14 mouse cellular contexts compared by ENCODE assay signal in the genomic region with DNA sequence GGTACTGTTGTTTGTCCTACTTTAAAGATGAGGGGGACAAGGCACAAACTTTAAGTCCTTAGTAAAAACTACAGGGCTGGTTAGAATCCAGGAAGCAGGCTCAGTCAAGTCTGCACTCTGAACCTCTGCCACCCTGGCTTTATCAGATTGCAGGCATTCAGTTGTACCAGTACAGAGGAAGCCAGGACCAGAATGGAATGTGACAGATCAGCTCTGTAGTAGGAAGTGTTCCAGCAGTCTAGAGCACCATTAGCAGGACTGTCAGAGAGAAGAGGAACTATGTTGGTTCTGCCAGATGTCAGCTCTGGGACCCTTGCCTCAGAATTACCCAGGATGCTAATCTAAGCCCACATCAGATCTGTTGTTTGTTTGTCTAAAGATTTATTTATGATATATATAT. TPM values are rescaled to one million over a fixed set of nuclear protein-coding genes. Genes with fewer than 3 reads are reported as not detected.
DNase-seq lines count a peak whose midpoint lies in the region; ATAC-seq and TF ChIP-seq lines count a peak whose summit lies in the region.
"Had no signal": no experiment of that assay in that cellular context is flagged by ENCODE, and none has a peak within 500 bp of the region (broad histone marks: within the 10 kb centered on the region; RNA-seq: fewer than 3 reads in every experiment).

No protein-coding gene starts in this region.

- no peak overlapping the region for H3K9ac ChIP-seq in heart, embryonic 12.5 days
- no peak overlapping the region for H3K9ac ChIP-seq in lung, embryonic 14.5 days
- H3K9ac ChIP-seq in intestine, embryonic 15.5 days, result no peak overlapping the region
- no peak overlapping the region for H3K9ac ChIP-seq in hindbrain, embryonic 13.5 days
- H3K9ac ChIP-seq in hindbrain, embryonic 14.5 days, result no peak overlapping the region
- H3K9ac ChIP-seq: forebrain, embryonic 15.5 days; liver, embryonic 13.5 days had no signal

- no peak for TF ChIP-seq CTCF in lung, embryonic 14.5 days (IDR thresholded peaks at IDR 0.05; ENCODE audit: low read depth)

- H3K9me3 ChIP-seq in heart, embryonic 12.5 days (replicated peaks), result no peaks in the 10 kb centered on the region
- H3K9me3 ChIP-seq in heart, embryonic 10.5 days, result no peaks in the 10 kb centered on the region
- H3K9me3 ChIP-seq in lung, embryonic 14.5 days (ENCODE audit: low read depth, low read length), result no peaks in the 10 kb centered on the region
- no peaks in the 10 kb centered on the region for H3K9me3 ChIP-seq in intestine, embryonic 15.5 days
- H3K9me3 ChIP-seq in hindbrain, embryonic 13.5 days, result no peaks in the 10 kb centered on the region
- no peaks in the 10 kb centered on the region for H3K9me3 ChIP-seq in hindbrain, embryonic 14.5 days (ENCODE audit: control insufficient read depth, low read length)
- H3K9me3 ChIP-seq: forebrain, embryonic 15.5 days; liver, embryonic 13.5 days had no signal

- H3K27ac ChIP-seq in heart, embryonic 12.5 days (ENCODE audit: poor library complexity, severe bottlenecking), result peak overlapping the region; percentile 54; the same call in 1 of the 2 replicates
- H3K27ac ChIP-seq in heart, embryonic 10.5 days, result no peak overlapping the region
- no peak overlapping the region for H3K27ac ChIP-seq in lung, embryonic 14.5 days (ENCODE audit: low read depth)
- no peak overlapping the region for H3K27ac ChIP-seq in intestine, embryonic 15.5 days
- H3K27ac ChIP-seq in hindbrain, embryonic 13.5 days, result no peak overlapping the region
- H3K27ac ChIP-seq in hindbrain, embryonic 14.5 days, result no peak overlapping the region
- H3K27ac ChIP-seq: forebrain, embryonic 15.5 days; liver, embryonic 13.5 days had no signal

- no peak overlapping the region for H3K4me3 ChIP-seq in heart, embryonic 12.5 days
- no peak overlapping the region for H3K4me3 ChIP-seq in heart, embryonic 10.5 days
- no peak overlapping the region for H3K4me3 ChIP-seq in lung, embryonic 14.5 days (ENCODE audit: low read depth, low read length)
- no peak overlapping the region for H3K4me3 ChIP-seq in intestine, embryonic 15.5 days (replicated peaks)
- no peak overlapping the region for H3K4me3 ChIP-seq in hindbrain, embryonic 13.5 days
- H3K4me3 ChIP-seq in hindbrain, embryonic 14.5 days (replicated peaks; ENCODE audit: low read length), result no peak overlapping the region
- H3K4me3 ChIP-seq: forebrain, embryonic 15.5 days; liver, embryonic 13.5 days had no signal

- H3K4me2 ChIP-seq in heart, embryonic 12.5 days, result no peak overlapping the region
- H3K4me2 ChIP-seq in lung, embryonic 14.5 days, result no peak overlapping the region
- no peak overlapping the region for H3K4me2 ChIP-seq in intestine, embryonic 15.5 days (replicated peaks)
- no peak overlapping the region for H3K4me2 ChIP-seq in hindbrain, embryonic 13.5 days
- no peak overlapping the region for H3K4me2 ChIP-seq in hindbrain, embryonic 14.5 days (replicated peaks)
- H3K4me2 ChIP-seq: forebrain, embryonic 15.5 days; liver, embryonic 13.5 days had no signal

- DNase-seq in heart, embryonic 10.5 days (ENCODE audit: low spot score), result no peak
- DNase-seq in lung, embryonic 14.5 days, result peak; percentile 7
- no peak for DNase-seq in lung, postnatal 10 days
- no peak for DNase-seq in hindbrain, embryonic 14.5 days (ENCODE audit: low spot score)
- DNase-seq: cerebellum, postnatal 25 days; gastrocnemius, postnatal 25 days; liver, embryonic 13.5 days; right cerebral cortex, postnatal 14 days; thymus, postnatal 14 days had no signal

- ATAC-seq in heart, embryonic 12.5 days (ENCODE audit: insufficient number of reproducible peaks, low FRiP score), result 0 out of 2 replicates have a peak, but pooled peaks have one; percentile 36
- no peak for ATAC-seq in lung, embryonic 14.5 days (ENCODE audit: insufficient read depth)
- peak; percentile 55; the same call in 1 of the 2 replicates for ATAC-seq in intestine, embryonic 15.5 days
- ATAC-seq in megakaryocyte progenitor cell, adult 5-6 weeks (replicated peaks; ENCODE audit: poor library complexity), result peak; percentile 60; the same call in 1 of the 2 replicates
- ATAC-seq in hindbrain, embryonic 13.5 days (ENCODE audit: low FRiP score), result no peak
- no peak for ATAC-seq in hindbrain, embryonic 14.5 days (ENCODE audit: low FRiP score)
- ATAC-seq: forebrain, embryonic 15.5 days had no signal

- H3K4me1 ChIP-seq in heart, embryonic 12.5 days (replicated peaks), result peaks cover 21% of the 10 kb centered on the region
- peaks cover 14% of the 10 kb centered on the region for H3K4me1 ChIP-seq in heart, embryonic 10.5 days
- no peaks in the 10 kb centered on the region for H3K4me1 ChIP-seq in lung, embryonic 14.5 days (ENCODE audit: insufficient read depth)
- 0 out of 2 replicates have a peak, but pooled peaks cover 6% of the 10 kb centered on the region for H3K4me1 ChIP-seq in intestine, embryonic 15.5 days (replicated peaks)
- peaks cover 16% of the 10 kb centered on the region; the same call in 1 of the 2 replicates for H3K4me1 ChIP-seq in hindbrain, embryonic 13.5 days (replicated peaks)
- no peaks in the 10 kb centered on the region for H3K4me1 ChIP-seq in hindbrain, embryonic 14.5 days (replicated peaks; ENCODE audit: control insufficient read depth, insufficient read depth, low read length)

- no peaks in the 10 kb centered on the region for H3K27me3 ChIP-seq in heart, embryonic 12.5 days (replicated peaks)
- H3K27me3 ChIP-seq in heart, embryonic 10.5 days (ENCODE audit: insufficient read depth, poor library complexity, severe bottlenecking), result no peaks in the 10 kb centered on the region
- H3K27me3 ChIP-seq in lung, embryonic 14.5 days (ENCODE audit: insufficient read depth, low read length), result no peaks in the 10 kb centered on the region
- H3K27me3 ChIP-seq in intestine, embryonic 15.5 days (replicated peaks), result no peaks in the 10 kb centered on the region
- H3K27me3 ChIP-seq in hindbrain, embryonic 13.5 days, result no peaks in the 10 kb centered on the region
- no peaks in the 10 kb centered on the region for H3K27me3 ChIP-seq in hindbrain, embryonic 14.5 days (ENCODE audit: control insufficient read depth, insufficient read depth, low read length)
- H3K27me3 ChIP-seq: forebrain, embryonic 15.5 days; liver, embryonic 13.5 days had no signal

- peaks cover 34% of the 10 kb centered on the region for H3K36me3 ChIP-seq in heart, embryonic 12.5 days
- peaks cover 37% of the 10 kb centered on the region for H3K36me3 ChIP-seq in heart, embryonic 10.5 days
- H3K36me3 ChIP-seq in lung, embryonic 14.5 days (ENCODE audit: insufficient read depth), result peaks cover 24% of the 10 kb centered on the region
- H3K36me3 ChIP-seq in intestine, embryonic 15.5 days, result 0 out of 2 replicates have a peak, but pooled peaks cover 3% of the 10 kb centered on the region
- H3K36me3 ChIP-seq in hindbrain, embryonic 13.5 days, result peaks cover 25% of the 10 kb centered on the region
- H3K36me3 ChIP-seq in hindbrain, embryonic 14.5 days (replicated peaks; ENCODE audit: control insufficient read depth, insufficient read depth), result peaks cover 17% of the 10 kb centered on the region

RNA-seq across cellular contexts. Expression of gene Mfap3, which starts 6.1 kb away (rescaled TPM):
- 31.2 and 33.5 TPM in 2 replicates for polyA plus RNA-seq in heart, embryonic 12.5 days (2016; fragmentation: Nextera tagmentation; extraction: Ambion mirVana)
- polyA plus RNA-seq in heart, embryonic 10.5 days (2016; fragmentation: Nextera tagmentation; extraction: Ambion mirVana), result 32.9 and 40.8 TPM in 2 replicates
- 46.9 and 48.4 TPM in 2 replicates for polyA plus RNA-seq in lung, embryonic 14.5 days (2014; fragmentation: Nextera tagmentation; extraction: Ambion mirVana)
- polyA plus RNA-seq in intestine, embryonic 15.5 days (2015; fragmentation: Nextera tagmentation; extraction: Ambion mirVana), result 33.5 and 39.5 TPM in 2 replicates
- 24.0 and 25.7 TPM in 2 replicates for total RNA-seq in megakaryocyte progenitor cell, adult 5-6 weeks (2015)
- 24.0 and 26.7 TPM in 2 replicates for total RNA-seq in megakaryocyte progenitor cell, adult 5-6 weeks (2017)
- polyA plus RNA-seq in hindbrain, embryonic 13.5 days (2015; fragmentation: Nextera tagmentation; extraction: Ambion mirVana), result 62.7 and 66.8 TPM in 2 replicates
- 63.5 and 66.9 TPM in 2 replicates for polyA plus RNA-seq in hindbrain, embryonic 14.5 days (2014; fragmentation: Nextera tagmentation; extraction: Ambion mirVana)

RNA-seq across cellular contexts. Expression of gene Fam114a2, which starts 6.2 kb away (rescaled TPM):
- 67.8 and 69.4 TPM in 2 replicates for polyA plus RNA-seq in heart, embryonic 12.5 days (2016; fragmentation: Nextera tagmentation; extraction: Ambion mirVana)
- polyA plus RNA-seq in heart, embryonic 10.5 days (2016; fragmentation: Nextera tagmentation; extraction: Ambion mirVana), result 68.2 and 75.6 TPM in 2 replicates
- 48.6 and 53.8 TPM in 2 replicates for polyA plus RNA-seq in lung, embryonic 14.5 days (2014; fragmentation: Nextera tagmentation; extraction: Ambion mirVana)
- polyA plus RNA-seq in intestine, embryonic 15.5 days (2015; fragmentation: Nextera tagmentation; extraction: Ambion mirVana), result 81.4 and 83.0 TPM in 2 replicates
- 38.7 and 39.8 TPM in 2 replicates for total RNA-seq in megakaryocyte progenitor cell, adult 5-6 weeks (2015)
- total RNA-seq in megakaryocyte progenitor cell, adult 5-6 weeks (2017), result 32.1 and 32.4 TPM in 2 replicates
- 92.7 and 94.9 TPM in 2 replicates for polyA plus RNA-seq in hindbrain, embryonic 13.5 days (2015; fragmentation: Nextera tagmentation; extraction: Ambion mirVana)
- polyA plus RNA-seq in hindbrain, embryonic 14.5 days (2014; fragmentation: Nextera tagmentation; extraction: Ambion mirVana), result 46.5 and 51.8 TPM in 2 replicates

Comparison
In these comparisons a context has a peak if more than half of its experiments do, and no peak if none do; other contexts are left out.
1. ATAC-seq: peak in heart, embryonic 12.5 days (single experiment), intestine, embryonic 15.5 days (single experiment) and megakaryocyte progenitor cell, adult 5-6 weeks (single experiment); none in lung, embryonic 14.5 days (single experiment), hindbrain, embryonic 13.5 days (single experiment) and hindbrain, embryonic 14.5 days (single experiment).